Mouse (Mus musculus) megakaryocyte progenitor cell, adult 5-6 weeks (primary cell): ENCODE results near the gene Rab17. TPM values are rescaled to one million over a fixed set of nuclear protein-coding genes. Genes with fewer than 3 reads are reported as not detected.

Experiments
- ATAC-seq: replicated peaks from 2 replicates; pipeline ENCODE4 v1.8.0; 2016; ENCODE audit warnings: mild to moderate bottlenecking, moderate TSS enrichment, inconsistent platforms; ENCODE audit not compliant: poor library complexity
- total RNA-seq, 2 experiments: library from RNA; stranded (forward) in 1 of 2; stranded (reverse) in 1 of 2; fragments of 157-497, 149-512 nt in 1 of 2; fragments of 200-1000 nt in 1 of 2; gene quantifications; 2 replicates each; pipeline versions ENCODE4 v1.2.3 to v1.2.4; 2015 to 2017

The Rab17 gene
- total RNA-seq, 2 experiments from 2014 or later = 0.69 to 3.0 TPM

DNA sequence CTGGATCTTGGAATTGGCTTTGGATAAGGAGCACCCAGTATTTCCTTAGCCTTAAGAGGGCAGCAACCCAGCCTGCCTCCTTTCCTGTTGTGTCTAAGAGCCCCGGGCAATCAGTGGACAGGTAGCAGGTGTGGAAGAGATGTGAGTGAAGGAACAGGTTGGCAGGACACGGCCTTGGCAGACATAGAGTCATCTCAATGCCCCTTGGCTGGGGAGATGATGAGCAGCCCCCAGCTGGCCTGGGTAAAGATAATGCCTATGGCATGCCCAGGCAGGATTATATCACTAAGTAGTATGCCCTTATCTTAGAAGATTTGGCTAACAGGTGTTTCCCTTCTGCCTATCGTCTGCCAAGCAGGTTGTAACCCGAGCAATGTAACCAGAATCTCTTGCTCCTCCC is 27.7 kb upstream of the Rab17 start:
- ATAC-seq = peak; percentile 35; the same call in 1 of the 2 replicates

DNA sequence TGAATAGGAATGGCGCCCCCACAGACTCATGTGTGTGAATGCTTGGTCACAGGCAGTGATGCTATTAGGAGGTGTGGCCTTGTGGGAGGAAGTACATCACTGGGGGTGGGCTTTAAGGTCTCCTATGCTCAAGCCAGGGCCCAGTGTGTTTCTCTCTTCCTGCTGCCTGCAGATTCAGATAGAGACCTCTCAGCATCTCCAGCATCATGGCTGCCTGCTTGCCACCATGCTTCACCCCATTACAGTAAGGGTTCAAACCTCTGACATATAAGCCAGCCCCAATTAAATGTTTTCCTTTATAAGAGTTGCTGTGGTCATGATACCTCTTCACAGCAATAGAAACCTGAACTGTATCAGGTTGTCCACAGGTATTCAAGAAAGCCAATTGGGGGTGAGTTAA is 26.5 kb upstream of the Rab17 start:
- no peak for ATAC-seq

DNA sequence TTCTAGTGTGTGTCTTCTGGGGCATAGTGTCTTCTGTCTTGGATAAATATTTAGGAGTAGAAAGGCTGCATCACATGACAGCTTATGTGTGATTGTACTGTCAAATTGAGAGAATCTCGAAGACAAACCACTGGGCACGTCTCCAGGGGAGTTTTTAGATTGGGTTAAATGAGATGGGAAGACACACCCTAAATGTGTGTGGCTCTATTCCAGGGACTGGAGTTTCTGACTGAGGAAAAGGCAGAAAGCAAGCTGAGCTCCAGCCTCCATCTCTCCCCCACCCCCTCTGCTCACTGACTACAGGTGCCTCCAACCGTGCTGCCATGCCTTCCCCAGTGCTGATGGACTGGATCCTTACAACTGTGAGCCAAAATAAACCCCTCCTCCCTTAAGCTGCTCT is 11.9 kb upstream of the Rab17 start:
- ATAC-seq = no peak

DNA sequence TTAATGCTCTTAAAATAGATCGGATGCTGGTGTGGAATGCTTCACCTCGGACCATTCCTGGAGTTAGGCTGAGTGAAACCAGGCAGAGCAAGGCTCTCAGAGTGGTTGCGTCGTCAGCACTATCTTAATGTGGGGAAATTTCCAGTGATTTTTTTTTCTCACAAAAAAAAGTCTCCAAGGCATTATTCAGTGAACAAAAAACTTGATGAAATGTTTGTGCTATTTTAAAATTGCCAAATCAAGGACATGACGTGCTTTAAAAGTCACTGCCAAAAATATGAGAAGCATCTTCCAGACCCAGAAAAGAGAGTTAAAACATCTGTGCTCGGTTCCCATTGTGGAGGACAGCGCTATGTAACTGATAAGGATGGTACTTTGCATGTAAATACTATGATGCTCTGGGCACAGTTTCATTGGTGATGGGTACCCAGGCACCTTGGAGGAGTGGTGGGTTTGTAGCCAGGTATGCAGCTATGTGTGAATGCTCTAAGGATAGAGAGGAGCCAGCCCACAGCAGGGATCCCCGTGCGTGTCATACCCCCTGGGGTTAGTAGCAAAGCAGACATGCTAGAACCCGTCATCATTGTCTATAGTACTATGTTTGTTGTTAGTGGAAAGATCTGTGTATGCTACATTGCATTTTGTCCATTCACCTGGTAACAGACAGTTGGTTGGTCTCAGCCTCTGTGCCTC is 11.3 kb upstream of the Rab17 start:
- no peak for ATAC-seq

DNA sequence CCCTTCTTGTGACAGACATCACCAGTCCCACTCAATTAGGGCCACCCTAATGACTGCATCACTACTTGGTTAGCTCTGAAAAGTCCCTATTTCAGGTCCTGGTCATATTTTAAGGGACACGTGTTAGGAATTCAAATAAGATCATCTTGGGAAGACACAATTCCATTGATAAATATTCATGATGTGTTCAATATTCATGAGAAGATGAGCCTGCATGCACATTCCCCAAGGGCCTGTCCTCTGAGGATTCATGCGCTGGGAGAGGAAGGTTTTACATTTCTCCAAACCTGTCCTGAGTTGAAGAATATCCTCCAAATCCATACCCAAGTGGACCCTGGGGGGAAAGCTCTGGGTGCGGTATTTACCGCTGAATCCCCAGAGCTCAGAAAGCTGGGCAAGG is 6.5 kb upstream of the Rab17 start:
- ATAC-seq = no peak

DNA sequence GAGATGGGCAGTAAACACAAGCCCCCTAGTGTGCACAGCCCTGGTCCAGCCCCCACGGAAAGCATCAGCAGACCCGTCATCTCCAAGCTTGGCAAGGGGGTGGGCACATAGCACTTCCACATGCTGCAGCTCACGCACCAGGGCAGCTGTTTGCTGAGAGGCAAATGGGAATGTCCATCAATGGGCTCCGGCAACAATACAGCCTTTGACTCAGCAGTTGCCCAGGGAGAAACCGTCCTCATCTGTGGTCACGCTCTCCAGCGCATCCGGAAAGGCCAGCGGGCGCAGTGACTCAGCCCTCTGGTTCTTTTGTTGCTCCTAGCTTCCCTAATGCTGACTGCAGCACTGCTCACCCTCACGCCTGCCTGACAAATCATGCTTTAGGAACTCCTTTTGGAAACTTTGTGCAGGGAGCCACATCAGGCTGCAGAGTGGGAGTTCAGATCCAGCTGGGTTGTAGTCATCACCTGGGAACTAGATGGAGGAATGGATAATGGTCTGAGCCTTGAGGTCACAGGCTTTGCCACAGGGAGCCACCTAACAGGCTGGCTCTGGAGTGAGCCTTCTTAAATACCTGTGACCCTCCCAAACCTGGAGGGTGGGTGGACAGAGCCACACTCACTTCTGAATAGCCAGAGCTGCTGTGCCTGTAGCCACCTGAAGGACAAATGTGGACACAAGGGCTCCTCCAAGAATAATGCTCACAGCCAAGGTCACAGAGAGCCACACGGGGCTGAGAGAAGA is 5.6 kb upstream of the Rab17 start:
- peak; percentile 82 for ATAC-seq

DNA sequence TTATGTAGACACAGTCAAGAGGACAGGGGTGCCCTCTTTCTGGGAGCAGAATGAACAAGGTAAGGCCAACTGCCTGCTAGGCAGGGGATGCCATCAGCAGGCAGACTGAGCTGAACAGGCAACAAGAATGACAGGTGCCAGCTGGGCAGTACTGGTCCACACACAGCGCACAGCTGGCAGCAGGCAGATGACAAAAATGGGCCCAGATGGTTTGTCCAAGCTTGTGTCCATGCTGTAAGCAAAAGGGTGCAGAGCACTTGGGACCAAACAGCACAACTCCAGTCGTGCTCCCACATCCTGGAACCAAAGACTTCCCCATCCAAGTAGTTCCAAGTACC is 4.1 kb upstream of the Rab17 start:
- peak; percentile 5; the same call in 1 of the 2 replicates for ATAC-seq

DNA sequence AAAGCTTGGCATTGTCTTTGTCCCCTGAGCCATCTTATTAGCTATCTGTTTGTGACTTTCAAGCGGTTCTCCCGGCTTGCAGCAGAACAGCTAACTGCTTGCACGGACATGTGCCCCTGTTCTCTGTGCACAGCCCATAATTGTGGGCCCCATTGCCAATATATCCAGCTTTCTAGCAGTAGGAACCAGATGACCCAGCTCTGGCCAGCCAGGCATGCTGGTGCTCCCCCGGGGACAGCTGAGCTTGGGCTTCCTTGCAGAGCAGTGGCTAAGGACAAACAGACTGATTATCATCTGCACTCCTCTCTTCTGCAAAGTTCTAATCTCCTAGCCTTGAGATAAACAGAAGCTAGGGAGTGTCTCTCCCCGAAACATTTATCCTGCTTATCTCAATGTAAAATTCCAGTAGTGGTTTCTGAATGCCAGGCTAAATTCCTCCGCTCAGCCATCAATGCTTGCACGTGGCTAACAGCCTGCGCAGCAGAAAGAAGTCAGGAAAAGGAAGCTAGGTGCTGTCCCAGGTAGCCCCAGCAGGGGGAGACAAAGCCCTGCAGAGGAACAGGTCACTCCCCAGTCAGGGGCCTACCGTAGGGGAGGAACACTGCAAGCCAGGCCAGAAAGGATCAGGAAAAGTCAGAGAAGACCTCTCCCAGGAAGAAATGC is 3.6 kb upstream of the Rab17 start:
- ATAC-seq = peak; percentile 86

DNA sequence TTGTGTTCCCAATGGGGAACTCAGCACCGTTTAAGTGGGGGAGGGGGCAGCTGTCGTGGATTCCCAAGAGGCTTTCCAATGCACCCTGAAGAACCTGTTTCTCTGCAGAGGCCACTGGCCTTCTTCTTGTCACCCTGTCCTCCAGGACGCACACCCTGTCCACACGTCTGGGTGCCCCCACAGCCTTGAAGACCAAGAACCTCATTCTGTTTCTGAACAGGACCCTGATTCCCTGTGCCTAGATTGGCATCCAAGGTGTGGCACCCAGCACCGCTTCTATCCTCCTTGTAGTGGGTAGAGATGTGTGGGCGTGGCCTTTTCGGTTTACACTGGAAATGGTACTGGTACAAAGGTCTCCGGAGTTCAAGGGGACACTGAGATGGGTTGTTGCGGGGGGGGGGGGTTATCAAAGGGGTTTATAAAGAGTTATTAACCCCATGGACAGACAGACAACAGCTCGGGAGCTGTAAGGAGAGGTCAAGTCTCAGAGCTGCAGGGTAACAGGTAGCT is 475 bp upstream of the Rab17 start:
- no peak for ATAC-seq

DNA sequence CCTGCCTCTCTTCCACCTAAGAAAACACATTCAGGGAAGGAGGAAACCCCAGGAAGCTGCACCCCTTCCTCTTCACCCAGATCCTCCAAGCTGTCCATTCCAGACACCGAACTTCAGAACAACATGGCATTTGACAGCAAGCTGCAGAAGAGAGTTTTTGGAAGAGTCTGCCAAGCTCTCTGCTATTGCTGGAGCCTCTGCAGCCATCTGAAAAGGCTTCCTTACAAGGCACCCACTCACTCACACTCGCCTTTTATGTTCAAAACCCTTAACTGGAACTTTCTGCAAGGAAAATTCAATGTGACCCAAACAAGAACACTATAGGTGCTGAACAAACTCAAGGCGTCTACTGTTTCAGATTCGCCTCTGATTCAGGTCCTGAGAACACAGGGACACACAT is 812 bp downstream of the Rab17 start:
- ATAC-seq = no peak

DNA sequence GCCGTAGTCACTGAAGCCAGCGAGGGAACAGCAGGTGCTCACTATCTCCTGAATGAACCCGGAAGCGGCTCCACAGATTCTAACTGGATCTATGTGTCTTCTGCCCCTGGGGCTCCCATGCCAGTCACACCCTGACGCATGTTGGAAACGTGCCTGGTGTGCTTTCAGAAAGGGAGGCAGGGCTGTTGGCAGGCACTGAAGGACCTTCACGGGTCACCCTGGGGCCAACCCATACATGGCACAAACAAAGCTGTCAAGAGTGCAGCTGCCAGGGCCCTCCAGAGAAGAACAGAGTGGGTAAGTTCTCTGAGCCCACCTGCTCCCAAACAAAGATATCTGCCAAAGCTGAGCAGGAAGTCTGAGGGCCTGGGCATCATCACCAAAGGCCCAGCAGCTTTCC is 1.9 kb downstream of the Rab17 start:
- ATAC-seq = no peak

DNA sequence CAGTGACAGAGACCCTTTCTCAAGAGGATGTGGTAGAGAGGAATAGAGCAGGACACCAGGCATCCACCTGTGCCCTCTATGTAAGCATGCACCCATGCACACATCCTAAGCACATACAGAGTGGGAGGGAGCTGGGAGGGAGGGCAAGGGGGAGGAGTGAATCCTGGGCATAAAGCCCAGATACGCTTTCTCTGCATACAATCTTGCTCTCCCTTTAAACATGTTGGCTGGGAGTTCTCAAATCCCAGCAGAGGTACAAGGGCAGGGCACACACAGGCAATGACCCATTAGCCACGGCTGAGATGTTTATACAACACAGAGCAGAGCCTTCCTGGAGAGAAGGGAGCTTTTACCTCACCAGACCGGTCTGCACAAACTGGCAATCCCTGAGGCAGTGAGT is 6.5 kb downstream of the Rab17 start:
- no peak for ATAC-seq

DNA sequence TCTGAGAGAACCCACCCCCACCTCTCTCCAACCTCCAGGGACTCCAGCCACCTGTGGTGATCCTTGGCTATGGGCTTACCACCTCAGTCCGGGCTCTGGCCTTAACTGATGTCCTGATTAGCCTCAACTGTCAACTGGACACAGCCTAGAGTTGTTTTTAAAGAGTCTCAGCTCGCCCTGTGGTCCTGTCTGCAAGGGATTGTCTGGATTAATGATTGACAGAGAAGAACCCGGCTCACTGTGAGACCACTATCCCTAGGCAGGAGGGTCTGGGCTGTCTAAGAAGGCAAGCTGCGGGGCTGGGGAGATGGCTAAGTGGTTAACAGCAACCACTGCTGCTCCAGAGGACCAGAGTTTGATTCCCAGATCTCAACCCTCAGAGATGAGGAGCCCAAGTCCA is 6.9 kb downstream of the Rab17 start:
- no peak for ATAC-seq

DNA sequence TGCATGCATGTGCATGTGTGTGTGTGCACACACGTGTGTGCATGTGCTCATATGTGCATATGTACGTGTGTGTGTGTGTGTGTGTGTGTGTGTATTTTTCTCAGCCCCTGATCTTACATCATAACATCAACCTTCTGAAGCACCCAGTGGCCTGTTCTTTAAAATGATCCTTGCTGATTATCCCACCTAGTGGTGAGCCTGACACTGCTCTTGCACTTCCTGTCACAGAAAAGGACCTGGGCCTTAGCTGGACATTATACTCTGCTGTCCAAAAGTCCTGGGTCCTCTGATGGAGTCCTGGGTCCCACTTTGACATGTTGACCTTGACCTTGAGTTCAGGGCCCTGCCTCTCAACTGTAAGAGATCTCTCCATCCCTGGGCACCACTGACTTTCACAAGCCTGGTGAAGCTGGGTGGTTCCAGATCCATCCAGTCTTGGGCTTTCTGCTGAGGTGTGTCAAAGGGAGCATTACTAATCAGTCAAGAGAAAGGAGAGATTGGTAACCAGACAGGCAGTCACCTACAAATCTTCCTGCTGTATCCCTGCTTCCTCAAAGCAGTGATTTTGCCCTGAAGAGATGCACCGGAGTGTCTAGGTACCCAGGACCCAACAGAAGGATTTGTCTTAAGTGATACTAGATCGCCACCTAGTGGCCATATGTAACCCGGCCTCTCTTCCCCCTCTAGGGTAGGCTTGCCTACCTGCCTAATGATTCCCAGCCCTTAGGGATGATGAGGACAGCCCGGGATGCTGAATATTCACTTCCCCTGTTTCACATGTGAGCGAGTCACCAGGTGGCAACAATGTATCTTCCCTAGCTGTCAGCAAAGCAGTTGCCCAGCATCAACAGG is 13.0 kb downstream of the Rab17 start:
- ATAC-seq = peak; percentile 86

DNA sequence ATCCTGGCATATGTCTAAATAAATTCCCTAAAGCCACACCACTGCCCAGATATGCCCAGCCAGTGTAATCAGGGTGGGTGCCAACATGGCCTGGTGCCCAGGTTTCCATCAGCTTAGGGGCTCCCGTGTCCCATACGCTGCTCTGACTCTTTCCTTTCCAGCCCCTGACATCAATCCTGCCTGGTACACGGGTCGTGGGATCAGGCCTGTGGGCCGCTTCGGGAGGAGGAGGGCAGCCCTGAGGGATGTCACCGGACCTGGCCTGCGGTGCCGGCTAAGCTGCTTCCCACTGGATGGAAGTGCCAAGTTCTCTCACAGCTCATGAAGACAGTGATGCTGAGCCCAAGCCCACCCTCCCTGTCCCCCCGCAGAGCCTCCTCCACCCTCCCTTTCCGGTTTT is 15.8 kb downstream of the Rab17 start:
- no peak for ATAC-seq

DNA sequence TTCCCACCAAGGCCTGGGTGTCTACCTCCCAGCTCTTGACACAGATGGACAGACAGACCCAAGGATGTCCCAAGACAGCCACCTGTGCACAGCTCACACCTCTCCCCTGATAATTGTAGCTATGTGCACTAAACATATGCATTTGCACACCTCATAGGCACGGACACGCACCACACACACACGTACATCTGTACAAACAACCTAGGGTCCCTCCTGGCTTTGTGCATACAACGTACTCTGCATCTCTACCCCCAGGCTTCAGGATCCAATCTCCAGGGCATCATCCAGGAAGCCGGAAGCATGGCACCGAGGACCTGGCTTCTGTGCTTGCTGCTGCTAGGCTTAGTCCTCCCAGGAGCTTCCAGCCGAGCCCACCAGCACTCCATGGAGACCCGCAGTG is 16.7 kb downstream of the Rab17 start, which contains the start of gene Prlh:
Prlh (plus strand) TSS at position 301 of the 400 bp plus-strand sequence.
- no peak for ATAC-seq

DNA sequence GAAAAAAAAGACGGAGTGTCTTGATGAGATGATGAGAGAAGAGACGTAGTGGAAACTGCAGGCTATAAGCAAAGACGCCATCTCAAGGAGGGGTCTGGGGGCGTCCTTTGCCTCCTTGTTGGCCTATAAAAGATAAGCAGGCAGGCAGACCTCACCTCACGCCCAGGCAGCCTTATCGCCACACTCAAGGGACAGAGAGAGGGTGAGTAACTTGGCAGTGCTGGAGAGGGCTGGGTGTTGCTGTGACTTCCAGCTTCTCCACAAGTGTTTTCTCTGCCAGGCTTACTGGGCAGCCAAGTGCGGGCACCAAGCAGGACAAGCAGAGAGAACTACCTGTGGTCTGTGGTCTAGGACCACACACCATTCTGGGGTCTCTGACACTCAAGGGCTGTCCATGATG is 17.8 kb downstream of the Rab17 start:
- 0 out of 2 replicates have a peak, but pooled peaks have one; percentile 12 for ATAC-seq

DNA sequence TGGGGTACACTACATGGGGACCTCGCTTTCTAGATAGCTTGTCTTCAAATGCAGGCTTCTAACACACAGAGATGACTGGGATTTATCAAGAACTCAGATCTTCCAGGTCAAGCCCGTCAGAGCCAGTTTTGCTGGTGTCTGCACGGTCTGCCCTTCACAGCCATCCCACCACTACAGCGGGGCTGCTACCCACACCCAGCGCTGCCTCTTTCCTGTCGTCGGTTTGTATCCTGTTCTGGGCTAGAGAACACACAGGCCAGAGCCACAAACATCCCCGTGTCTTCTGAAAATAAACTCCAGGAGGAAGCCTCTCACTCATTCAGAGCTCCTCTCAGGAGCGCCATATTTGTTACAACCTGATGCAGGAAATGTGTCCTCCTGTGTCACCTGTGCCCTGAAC is 20.2 kb downstream of the Rab17 start:
- ATAC-seq = no peak

DNA sequence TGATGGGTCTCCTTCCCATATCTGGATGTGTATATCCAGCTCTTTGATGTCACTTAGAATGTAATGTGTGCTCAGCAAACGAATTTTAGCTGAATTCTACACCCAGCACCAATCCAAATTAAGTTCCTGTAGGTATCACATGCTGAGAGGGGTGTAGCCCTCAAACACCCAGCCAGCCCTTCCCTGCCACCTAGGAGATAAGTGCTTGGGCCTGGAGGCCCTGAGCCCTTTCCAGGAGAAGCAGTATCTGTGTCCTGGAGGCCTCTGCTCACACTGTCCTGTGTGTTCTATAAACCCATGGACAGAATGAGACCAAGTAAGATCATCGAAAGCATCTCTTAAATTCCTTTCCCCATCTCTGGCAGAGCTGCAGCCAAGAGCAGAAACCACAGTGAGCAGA is 22.2 kb downstream of the Rab17 start:
- ATAC-seq = peak; percentile 33; the same call in 1 of the 2 replicates

DNA sequence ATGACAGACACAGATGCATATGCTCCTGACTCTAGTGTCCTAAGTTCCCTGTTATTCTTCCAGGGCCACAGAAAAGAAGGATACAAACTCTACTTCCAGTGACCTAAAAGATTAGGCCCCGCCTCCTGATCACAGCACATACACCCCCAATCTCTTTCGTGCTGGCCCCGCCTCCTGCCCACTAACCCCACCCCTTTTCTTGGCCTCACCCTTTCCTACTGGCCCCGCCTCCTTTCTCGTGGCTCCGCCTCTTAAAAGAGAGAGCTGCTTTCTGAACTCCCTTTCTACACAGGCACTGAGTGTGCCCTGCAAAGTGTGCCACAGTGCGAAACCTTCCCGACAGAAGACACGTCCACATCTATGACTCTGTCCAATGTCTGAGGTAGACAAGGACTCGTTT is 24.3 kb downstream of the Rab17 start:
- ATAC-seq = peak; percentile 43

DNA sequence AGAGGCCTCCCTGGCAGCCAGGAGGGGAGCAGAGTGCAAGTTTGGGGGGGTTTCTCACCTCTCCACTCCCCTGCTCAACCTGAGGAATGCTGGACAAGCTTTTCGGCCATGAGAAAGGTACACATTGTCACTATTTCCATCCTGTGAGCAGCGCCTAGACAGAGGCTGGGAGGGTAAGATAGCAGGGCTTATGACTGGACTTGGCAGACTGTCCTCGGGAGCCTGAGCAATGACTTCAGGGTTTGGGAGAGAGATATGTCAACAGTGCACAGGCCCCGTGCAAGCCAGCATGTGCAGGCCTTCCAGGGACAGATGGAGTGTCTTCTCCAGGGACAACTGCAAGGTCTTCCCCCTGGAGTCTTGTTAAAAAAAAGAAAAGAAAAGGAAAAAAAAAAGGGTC is 29.5 kb downstream of the Rab17 start:
- ATAC-seq = no peak
